Mouse (Mus musculus) mouse embryonic stem cell (cell line): ENCODE results near the gene Fndc5.

ENCODE experiments used
- in situ Hi-C, 2 experiments: fragments of 300-500 bp; cut with MboI; formaldehyde crosslinking; loops; 1 replicate in 1 of 2; 3 replicates in 1 of 2; pipeline ENCODE4 v1.14.3; 2019 to 2020; ENCODE audit warnings: low sequenced_read_pairs in 2 of 2, low pct_unique_long_range_greater_than_20kb in 1 of 2, mixed read lengths in 1 of 2; ENCODE audit not compliant: unreplicated experiment in 1 of 2

Gene Fndc5

DNA sequence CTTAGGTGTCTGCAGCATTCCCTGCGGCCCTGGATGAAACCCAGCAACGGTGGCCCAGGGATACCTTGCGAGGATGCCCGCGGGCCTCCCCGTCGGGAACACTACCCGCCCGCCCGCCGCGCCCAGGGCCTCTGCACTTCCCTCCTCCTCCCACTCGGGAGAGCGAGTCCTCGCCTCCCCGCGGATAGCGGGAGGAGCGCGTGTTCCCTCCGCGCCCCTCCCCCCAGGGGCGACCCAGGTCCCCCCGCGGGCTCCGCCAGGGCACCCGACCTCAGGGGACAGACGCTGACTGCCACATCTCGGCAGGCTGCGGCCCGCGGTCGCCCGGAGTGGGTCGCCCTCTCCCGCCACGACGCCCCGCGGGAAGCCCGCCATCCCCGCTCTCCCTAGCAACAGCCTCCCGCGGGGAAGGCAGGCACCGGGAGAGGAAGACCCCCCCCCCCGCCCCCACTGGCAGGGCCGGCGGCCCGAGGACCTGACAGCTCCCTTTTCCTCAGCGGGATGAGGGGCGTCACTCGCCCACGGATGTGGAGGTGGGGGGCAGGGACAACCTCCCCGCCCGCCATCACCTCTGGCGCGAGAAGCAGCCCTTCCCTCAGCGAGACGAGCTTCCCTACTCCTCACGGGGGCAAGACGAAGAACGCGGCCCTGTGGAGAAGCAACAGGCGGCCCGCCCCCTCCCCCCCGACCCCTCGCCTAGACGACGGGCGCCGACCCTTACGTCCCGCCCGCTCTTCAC lies 52.2 kb downstream of the Fndc5 start:
- in situ Hi-C loops = no loop called here

DNA sequence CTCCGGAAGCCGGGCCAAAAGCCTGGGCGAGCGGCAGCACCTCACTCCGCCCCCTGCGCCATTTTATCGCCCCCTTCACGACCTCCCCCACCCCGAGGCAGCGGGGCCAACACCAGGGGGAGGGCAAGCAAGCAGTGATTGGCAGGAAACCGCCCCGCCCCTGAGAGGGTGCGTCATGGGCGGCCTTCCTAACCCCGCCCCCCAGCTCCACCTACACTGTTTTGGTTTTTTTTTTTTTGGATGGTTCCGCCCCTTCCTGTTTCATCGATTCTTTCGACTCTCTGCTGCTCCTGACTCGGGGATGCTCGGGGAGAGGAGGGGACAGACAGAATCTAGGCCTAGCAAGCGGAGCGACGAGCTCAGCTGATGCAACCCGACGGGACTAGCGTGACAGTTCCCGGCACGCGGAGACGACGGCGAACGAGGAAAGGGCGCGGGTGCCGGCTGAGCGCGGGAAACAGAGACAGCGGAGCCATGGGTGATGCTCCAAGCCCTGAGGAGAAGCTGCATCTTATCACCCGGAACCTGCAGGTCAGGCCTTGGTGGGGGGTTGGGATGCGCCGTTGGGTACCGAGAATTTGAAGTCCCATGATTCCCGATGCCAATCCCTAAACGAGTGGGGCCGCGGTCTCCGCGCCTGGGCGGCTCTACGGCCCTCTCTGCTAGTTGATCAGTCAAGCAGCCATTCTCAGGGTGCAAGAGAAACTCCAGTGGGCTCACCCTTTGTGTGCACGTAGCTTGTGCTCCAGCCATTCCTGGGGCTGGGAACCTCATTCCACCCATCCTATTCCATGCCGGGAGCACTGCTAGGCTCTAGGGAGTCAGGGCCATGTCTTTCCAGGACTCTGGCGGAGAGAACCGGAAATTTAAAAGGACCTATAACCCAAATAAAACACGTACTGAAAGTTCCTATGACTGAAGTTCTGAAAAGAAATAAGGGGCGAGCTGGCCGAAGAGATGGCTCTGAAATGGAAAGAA lies 53.0 kb downstream of the Fndc5 start, which contains the start of the genes S100pbp and Yars:
S100pbp (minus strand) TSS at position 186 of the 978 bp plus-strand sequence.
Yars (plus strand) TSS at position 219 of the 978 bp plus-strand sequence.
- in situ Hi-C loops = no loop called here

DNA sequence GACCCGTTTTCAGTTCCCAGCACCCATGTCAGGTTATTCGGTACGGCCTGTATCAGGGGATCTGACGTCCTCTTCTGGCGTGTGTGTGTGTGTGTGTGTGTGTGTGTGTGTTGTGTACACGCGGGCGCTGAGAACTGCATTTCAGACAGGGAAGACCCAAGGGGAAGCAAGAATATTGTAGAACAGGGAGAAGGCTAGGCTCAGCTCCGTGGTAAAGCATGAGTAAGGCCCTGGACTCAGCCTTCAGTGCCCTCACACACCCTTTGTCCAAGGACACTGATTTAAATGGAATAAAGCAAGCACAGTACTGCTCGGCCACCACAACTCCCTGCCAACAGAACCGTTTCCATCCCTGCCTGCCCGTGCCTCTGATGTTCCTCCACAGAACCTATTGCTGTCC lies 53.7 kb downstream of the Fndc5 start:
- in situ Hi-C loops = no loop called here

DNA sequence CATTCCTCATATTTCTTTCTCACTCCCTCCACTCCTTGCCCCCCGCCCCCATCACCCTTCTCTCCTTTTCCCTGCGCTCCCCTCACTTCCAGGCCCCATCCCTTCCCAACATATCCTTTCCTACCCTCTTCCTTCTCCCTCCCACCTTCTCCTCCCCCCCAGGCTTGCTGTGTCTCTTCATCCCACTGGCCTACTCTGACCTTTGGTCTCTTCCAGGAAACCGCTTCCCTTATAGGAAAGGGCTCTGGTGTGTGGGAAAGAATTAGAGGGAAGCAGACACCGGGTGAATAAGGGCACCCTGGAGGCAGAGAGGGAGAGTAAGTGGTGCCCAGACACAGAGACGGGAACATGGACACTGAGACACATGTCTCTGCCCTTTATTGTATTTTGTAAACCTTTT lies 54.9 kb downstream of the Fndc5 start:
- in situ Hi-C loops = no loop called here
